Mouse (Mus musculus) hindbrain, embryonic 12.5 days (tissue): Measurements from ENCODE around the gene Fzr1. TPM values are rescaled to one million over a fixed set of nuclear protein-coding genes. Genes with fewer than 3 reads are reported as not detected.
A peak's percentile ranks its signal among the peaks of the same experiment; 100 is the strongest.

ENCODE experiments used
- ATAC-seq: fragments of 200-750 bp; cut with Nextera tagmentation; 2 replicates; pipeline ENCODE4 v1.8.0; 2017; ENCODE audit warnings: moderate TSS enrichment; ENCODE audit not compliant: low FRiP score
- H3K27ac ChIP-seq: fragments of 300-500 bp; sonication (generic); 2 replicates; pipeline ENCODE4 v1.5.1; 2016; ENCODE audit warnings: mild to moderate bottlenecking
- H3K27me3 ChIP-seq: fragments of 300-500 bp; sonication (generic); 2 replicates; pipeline ENCODE4 v1.6.1; 2016; ENCODE audit warnings: mild to moderate bottlenecking
- H3K36me3 ChIP-seq: fragments of 300-500 bp; sonication (generic); 2 replicates; pipeline ENCODE4 v1.6.1; 2016; ENCODE audit warnings: mild to moderate bottlenecking
- H3K4me1 ChIP-seq: fragments of 300-500 bp; sonication (generic); 2 replicates; pipeline ENCODE4 v1.6.1; 2016
- H3K4me2 ChIP-seq: fragments of 300-500 bp; sonication (generic); replicated peaks from 2 replicates; pipeline ENCODE4 v1.6.1; 2016; ENCODE audit warnings: mild to moderate bottlenecking
- H3K4me3 ChIP-seq: fragments of 300-500 bp; sonication (generic); 2 replicates; pipeline ENCODE4 v1.5.1; 2016; ENCODE audit warnings: mild to moderate bottlenecking
- H3K9ac ChIP-seq: fragments of 300-500 bp; sonication (generic); 2 replicates; pipeline ENCODE4 v1.6.1; 2016; ENCODE audit warnings: mild to moderate bottlenecking, moderate library complexity
- H3K9me3 ChIP-seq: fragments of 300-500 bp; sonication (generic); replicated peaks from 2 replicates; pipeline ENCODE4 v1.6.1; 2016; ENCODE audit warnings: mild to moderate bottlenecking
- WGBS: fragments of 180-500 bp; shearing (Covaris S2); methylation state at CpG from one replicate; pipeline ENCODE4 v1.1.7; 2016; 5-methylcytosine and 5-hydroxymethylcytosine counted together
- microRNA-seq: library from miRNA; unstranded; fragments of <30 nt; microRNA quantifications from one replicate; pipeline ENCODE4, GENCODE M21; 2017
- polyA plus RNA-seq: library from polyadenylated mRNA; unstranded; fragments of >200 nt; fragmentation: Nextera tagmentation; extraction: Ambion mirVana; gene quantifications from 2 replicates; pipeline ENCODE4 v1.2.1, GENCODE M21; 2016

Gene Fzr1
- polyA plus RNA-seq, 1 experiment from 2014 or later = 134 TPM

- peaks cover 65% of the 10 kb centered on the region for H3K36me3 ChIP-seq
- H3K4me3 ChIP-seq = no peak overlapping the region
- ATAC-seq = no peak
- 43% methylated on average over 16 of the region's 16 CpGs for WGBS
- H3K27ac ChIP-seq = no peak overlapping the region
- H3K9me3 ChIP-seq = no peaks in the 10 kb centered on the region
- no peaks in the 10 kb centered on the region for H3K27me3 ChIP-seq
- H3K9ac ChIP-seq = no peak overlapping the region
- peaks cover 28% of the 10 kb centered on the region for H3K4me1 ChIP-seq
- peak overlapping the region; percentile 28 for H3K4me2 ChIP-seq
Measured at GRCm38 (mm10) chr10:81316338-81317060, 61.8 kb downstream of the Fzr1 start.

Small RNAs within 50 kb of the gene (microRNA-seq; reads per million reads assigned to microRNA genes)
- not detected for gene Mir1191b
- not detected for gene Mir6913

Other genes with a start within 250 kb of the Fzr1 start
- gene Zbtb7a, start 243.3 kb downstream of the Fzr1 start, polyA plus RNA-seq = 17.7 and 18.2 TPM in 2 replicates
- 56.7 and 59.2 TPM in 2 replicates for gene Pias4, start 210.6 kb downstream of the Fzr1 start, polyA plus RNA-seq
- gene Eef2, start 201.9 kb downstream of the Fzr1 start, polyA plus RNA-seq = 539 TPM in 2 replicates
- 86.4 and 94.5 TPM in 2 replicates for gene Dapk3, start 195.5 kb downstream of the Fzr1 start, polyA plus RNA-seq
- not detected in 2 replicates for gene 4930442H23Rik, start 194.7 kb downstream of the Fzr1 start, polyA plus RNA-seq
- gene Nmrk2, start 176.5 kb downstream of the Fzr1 start, polyA plus RNA-seq = not detected in 2 replicates
- gene Atcay, start 147.7 kb downstream of the Fzr1 start, polyA plus RNA-seq = 33.7 and 36.8 TPM in 2 replicates
- gene Zfr2, start 145.4 kb downstream of the Fzr1 start, polyA plus RNA-seq = 14.0 and 15.6 TPM in 2 replicates
- gene Matk, start 125.6 kb downstream of the Fzr1 start, polyA plus RNA-seq = 6.3 and 6.8 TPM in 2 replicates
- 142 and 155 TPM in 2 replicates for gene Mrpl54, start 111.6 kb downstream of the Fzr1 start, polyA plus RNA-seq
- gene Apba3, start 111.6 kb downstream of the Fzr1 start, polyA plus RNA-seq = 36.9 and 38.1 TPM in 2 replicates
- 5.4 and 6.8 TPM in 2 replicates for gene Tjp3, start 86.9 kb downstream of the Fzr1 start, polyA plus RNA-seq
- 97.3 and 103 TPM in 2 replicates for gene Pip5k1c, start 85.6 kb downstream of the Fzr1 start, polyA plus RNA-seq
- 53.3 and 54.5 TPM in 2 replicates for gene Cactin, start 57.4 kb downstream of the Fzr1 start, polyA plus RNA-seq
- 2.7 and 3.1 TPM in 2 replicates for gene Tbxa2r, start 49.8 kb downstream of the Fzr1 start, polyA plus RNA-seq
- not detected in 2 replicates for gene Gipc3, start 35.2 kb downstream of the Fzr1 start, polyA plus RNA-seq
- 92.0 and 93.4 TPM in 2 replicates for gene Hmg20b, start 28.0 kb downstream of the Fzr1 start, polyA plus RNA-seq
- gene Mfsd12, start 21.0 kb downstream of the Fzr1 start, polyA plus RNA-seq = 11.4 and 12.9 TPM in 2 replicates
- 0.52 and 0.88 TPM in 2 replicates for gene 4930404N11Rik, start 12.7 kb downstream of the Fzr1 start, polyA plus RNA-seq
- 62.7 and 67.5 TPM in 2 replicates for gene Dohh, start 5.9 kb upstream of the Fzr1 start, polyA plus RNA-seq
- 5.7 and 5.9 TPM in 2 replicates for gene Gm48551, start 6.0 kb upstream of the Fzr1 start, polyA plus RNA-seq
- 1.1 and 2.4 TPM in 2 replicates for gene Gm48552, start 10.5 kb upstream of the Fzr1 start, polyA plus RNA-seq
- gene Smim24, start 14.5 kb upstream of the Fzr1 start, polyA plus RNA-seq = 1.9 and 2.7 TPM in 2 replicates
- 30.9 and 31.5 TPM in 2 replicates for gene Nfic, start 77.1 kb upstream of the Fzr1 start, polyA plus RNA-seq
- 37.1 and 41.3 TPM in 2 replicates for gene Celf5, start 104.2 kb upstream of the Fzr1 start, polyA plus RNA-seq
- 75.1 and 79.5 TPM in 2 replicates for gene Ncln, start 117.9 kb upstream of the Fzr1 start, polyA plus RNA-seq
- gene S1pr4, start 121.6 kb upstream of the Fzr1 start, polyA plus RNA-seq = 0.52 and 0.65 TPM in 2 replicates
- gene Gna15, start 145.7 kb upstream of the Fzr1 start, polyA plus RNA-seq = 0.75 and 0.82 TPM in 2 replicates
- gene Gna11, start 166.7 kb upstream of the Fzr1 start, polyA plus RNA-seq = 75.2 and 76.3 TPM in 2 replicates
- 476 and 504 TPM in 2 replicates for gene Aes, start 181.0 kb upstream of the Fzr1 start, polyA plus RNA-seq
- gene Tle2, start 196.0 kb upstream of the Fzr1 start, polyA plus RNA-seq = 30.6 and 32.1 TPM in 2 replicates
- 8.2 and 8.3 TPM in 2 replicates for gene Tle6, start 222.6 kb upstream of the Fzr1 start, polyA plus RNA-seq
- gene BC025920, start 227.8 kb upstream of the Fzr1 start, polyA plus RNA-seq = 1.2 and 1.3 TPM in 2 replicates
- gene Sirt6, start 249.3 kb upstream of the Fzr1 start, polyA plus RNA-seq = 52.7 and 55.5 TPM in 2 replicates